Mouse (Mus musculus) CD4-positive, CD25-positive, alpha-beta regulatory T cell (primary cell): ENCODE measurements around the gene Olfr73. TPM values are rescaled to one million over a fixed set of nuclear protein-coding genes. Genes with fewer than 3 reads are reported as not detected.

Experiments used
- polyA plus RNA-seq: library from polyadenylated mRNA; unstranded; fragments of 100-300 nt; shearing (Covaris generic); gene quantifications from one replicate; pipeline ENCODE4 v1.2.1, GENCODE M21; 2017

The Olfr73 gene
- not detected for polyA plus RNA-seq

GRCm38 (mm10) chr2:88037599-88037998 is at the start of gene Olfr73:
TSS of gene Olfr73 (minus strand) at chr2:88037699.

GRCm38 (mm10) chr2:88071730-88072129 is 34.2 kb upstream of the Olfr73 start, which contains the start of gene Olfr1163:
TSS of gene Olfr1163 (minus strand) at chr2:88071830.

DNA sequence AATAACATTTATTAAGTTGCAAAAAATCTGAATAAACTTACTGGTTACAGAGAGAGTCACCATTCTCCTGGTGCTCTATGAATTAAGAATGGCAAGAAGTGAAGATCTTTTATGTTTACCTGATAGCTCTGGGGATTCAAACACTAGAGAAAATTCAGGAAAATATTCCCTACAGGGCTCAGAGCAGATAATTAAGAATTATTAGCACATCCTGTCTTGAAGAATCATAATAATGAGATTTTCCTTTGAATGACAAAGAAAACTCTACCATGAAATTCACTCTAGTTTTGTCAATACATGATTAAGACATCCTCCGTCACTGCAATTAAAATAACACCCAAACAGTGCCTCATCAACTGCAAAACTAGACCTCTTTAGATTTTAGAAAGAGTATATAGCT is 13.5 kb upstream of the Olfr73 start, which contains the start of gene Olfr1162:
Gene Olfr1162, minus strand, starts transcription at position 101 of the 400 bp plus-strand sequence.

DNA sequence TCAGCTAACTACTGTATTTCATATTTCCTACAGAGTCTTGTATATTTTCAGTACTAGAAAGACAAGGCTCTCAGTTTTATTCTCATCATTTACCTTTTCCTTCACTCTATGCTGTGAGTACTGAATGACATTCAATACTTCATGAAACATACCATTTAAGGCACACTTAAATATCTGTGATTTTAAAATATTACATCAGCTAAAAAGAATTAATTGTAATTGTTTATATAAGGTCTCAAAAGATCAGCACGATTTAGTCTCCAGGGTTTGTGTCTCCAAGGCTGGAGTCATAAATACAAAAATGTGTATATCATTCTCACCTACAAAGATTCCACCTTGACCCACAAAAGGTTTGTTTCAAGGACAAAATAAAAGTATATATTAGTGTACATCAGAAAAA is 15.0 kb downstream of the Olfr73 start, which contains the start of gene Olfr1161:
Gene Olfr1161, plus strand, starts transcription at position 301 of the 400 bp plus-strand sequence.

DNA sequence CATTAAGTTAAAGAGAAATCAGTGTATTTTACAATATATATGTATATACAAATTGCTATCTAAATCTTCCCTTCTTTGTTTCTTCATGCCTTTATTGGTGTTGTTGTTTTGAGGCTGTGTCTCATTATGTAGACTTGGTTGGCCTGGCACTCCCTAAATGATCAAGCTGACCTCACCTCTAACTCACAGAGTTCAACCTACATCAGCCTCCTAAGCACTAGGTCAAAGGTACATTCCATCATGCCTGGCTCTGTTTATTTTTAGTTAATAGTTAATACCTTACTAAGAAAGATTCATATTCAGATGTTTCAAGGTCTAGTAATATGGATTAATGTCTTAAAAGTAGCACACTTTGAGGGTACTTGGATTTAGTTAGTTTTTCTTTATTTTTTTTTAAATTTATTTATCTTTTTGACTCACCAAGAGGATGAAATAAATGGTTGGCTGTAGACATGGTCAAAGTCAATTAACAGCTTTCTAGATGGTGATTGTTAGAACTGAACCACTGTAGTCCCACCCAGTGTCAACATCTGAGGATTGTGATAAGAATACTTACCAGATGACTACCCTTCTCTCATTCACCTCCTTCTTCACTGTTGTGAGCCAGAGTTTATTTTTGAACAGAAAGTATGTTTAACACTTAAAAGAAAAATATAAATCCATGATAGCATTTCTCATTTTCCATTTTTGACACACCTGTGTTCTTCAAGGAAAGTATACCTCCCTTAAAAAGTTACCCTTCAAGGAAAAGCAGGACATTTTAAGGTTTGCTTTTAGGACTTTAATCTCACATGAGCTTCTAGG is 29.8 kb downstream of the Olfr73 start, which contains the start of gene Olfr1160:
Gene Olfr1160, minus strand, starts transcription at position 754 of the 804 bp plus-strand sequence.

DNA sequence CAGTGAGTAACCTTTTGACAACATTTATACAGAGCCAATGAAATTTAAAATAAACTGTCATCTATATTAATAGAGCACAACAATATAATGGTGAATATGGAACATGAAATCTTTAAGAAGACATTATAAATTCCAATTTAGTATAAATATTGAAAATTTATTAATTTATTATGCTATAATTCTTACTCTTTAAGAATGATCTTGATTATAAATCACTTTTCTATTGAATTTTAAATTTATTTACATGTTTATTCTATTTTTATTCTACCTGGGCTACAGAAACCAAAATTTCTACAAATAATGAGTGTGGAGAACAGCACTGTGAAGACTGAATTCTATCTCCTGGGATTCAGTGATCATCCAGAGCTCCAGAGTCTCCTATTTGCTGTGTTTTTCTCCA is 47.7 kb downstream of the Olfr73 start, which contains the start of gene Olfr1158:
Gene Olfr1158, plus strand, starts transcription at position 301 of the 400 bp plus-strand sequence.

Other genes starting within 250 kb of the Olfr73 start
- not detected for gene Olfr1143, start 237.1 kb downstream of the Olfr73 start, polyA plus RNA-seq
- not detected for gene Olfr1145, start 227.9 kb downstream of the Olfr73 start, polyA plus RNA-seq
- not detected for gene Olfr1148, start 207.2 kb downstream of the Olfr73 start, polyA plus RNA-seq
- not detected for gene Olfr1150-ps1, start 193.7 kb downstream of the Olfr73 start, polyA plus RNA-seq
- 0.11 TPM for gene Olfr1151, start 181.8 kb downstream of the Olfr73 start, polyA plus RNA-seq
- 0.05 TPM for gene Olfr1152, start 171.2 kb downstream of the Olfr73 start, polyA plus RNA-seq
- not detected for gene Olfr1153, start 142.7 kb downstream of the Olfr73 start, polyA plus RNA-seq
- gene Olfr1154, start 132.5 kb downstream of the Olfr73 start, polyA plus RNA-seq, result not detected
- gene Olfr1155, start 92.6 kb downstream of the Olfr73 start, polyA plus RNA-seq, result not detected
- 0.12 TPM for gene Olfr1156, start 84.6 kb downstream of the Olfr73 start, polyA plus RNA-seq
- gene Olfr1157, start 69.4 kb downstream of the Olfr73 start, polyA plus RNA-seq, result not detected
- gene Olfr74, start 63.0 kb downstream of the Olfr73 start, polyA plus RNA-seq, result not detected
- gene Olfr1158, start 47.6 kb downstream of the Olfr73 start, polyA plus RNA-seq, result not detected
- gene Olfr1160, start 29.4 kb downstream of the Olfr73 start, polyA plus RNA-seq, result not detected
- gene Olfr1161, start 14.9 kb downstream of the Olfr73 start, polyA plus RNA-seq, result not detected
- gene Olfr1162, start 13.4 kb upstream of the Olfr73 start, polyA plus RNA-seq, result not detected
- gene Olfr1163, start 34.1 kb upstream of the Olfr73 start, polyA plus RNA-seq, result not detected
- gene Olfr1164, start 56.3 kb upstream of the Olfr73 start, polyA plus RNA-seq, result not detected
- not detected for gene Olfr1166, start 90.6 kb upstream of the Olfr73 start, polyA plus RNA-seq
- not detected for gene Olfr1167, start 117.5 kb upstream of the Olfr73 start, polyA plus RNA-seq
- not detected for gene Olfr1168, start 144.2 kb upstream of the Olfr73 start, polyA plus RNA-seq
- gene Olfr1170, start 190.6 kb upstream of the Olfr73 start, polyA plus RNA-seq, result not detected
- 0.13 TPM for gene Olfr1173, start 242.2 kb upstream of the Olfr73 start, polyA plus RNA-seq